Mouse (Mus musculus) fat pad, adult 2 months (tissue): ENCODE results near the gene Fam243.

Experiments
- DNase-seq: peaks from one replicate; pipeline ENCODE4 v3.0.0-alpha.2; 2011; ENCODE audit warnings: low read depth, low spot score; ENCODE audit errors: extremely low read depth

The Fam243 gene

GRCm38 (mm10) chr16:92321341-92321740 is at the start of gene Fam243:
Fam243 (minus strand) TSS chr16:92321441.
- no peak for DNase-seq

- no peak for DNase-seq
These were observed 48.0 kb upstream of the Fam243 start for GRCm38 (mm10) chr16:92369260-92369659.

GRCm38 (mm10) chr16:92365477-92365876 is 44.2 kb upstream of the Fam243 start:
- no peak for DNase-seq

DNA sequence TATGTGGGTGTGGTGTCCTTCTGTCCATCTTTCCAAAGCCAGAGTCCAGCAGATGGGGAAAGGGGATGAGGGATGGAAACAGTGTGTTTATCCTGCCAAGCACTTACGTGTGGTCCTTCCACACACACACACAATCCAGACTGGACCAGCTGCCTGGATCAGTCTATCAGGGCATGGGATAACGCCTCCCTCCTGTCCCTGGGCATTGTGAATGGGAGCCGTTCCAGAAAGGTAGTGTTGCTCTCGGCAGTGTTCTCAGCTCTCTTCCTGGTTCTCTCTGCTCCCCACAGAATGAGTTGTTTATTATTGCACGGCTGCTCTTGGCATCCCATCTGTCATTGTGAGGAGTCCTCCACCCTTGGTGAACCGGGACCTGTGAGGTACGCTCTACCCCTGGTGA is 39.5 kb upstream of the Fam243 start:
- no peak for DNase-seq

- DNase-seq, result no peak
These were observed 38.0 kb upstream of the Fam243 start, which contains the start of gene Kcne1 for GRCm38 (mm10) chr16:92359229-92359628. Kcne1 (minus strand) TSS chr16:92359468.

DNA sequence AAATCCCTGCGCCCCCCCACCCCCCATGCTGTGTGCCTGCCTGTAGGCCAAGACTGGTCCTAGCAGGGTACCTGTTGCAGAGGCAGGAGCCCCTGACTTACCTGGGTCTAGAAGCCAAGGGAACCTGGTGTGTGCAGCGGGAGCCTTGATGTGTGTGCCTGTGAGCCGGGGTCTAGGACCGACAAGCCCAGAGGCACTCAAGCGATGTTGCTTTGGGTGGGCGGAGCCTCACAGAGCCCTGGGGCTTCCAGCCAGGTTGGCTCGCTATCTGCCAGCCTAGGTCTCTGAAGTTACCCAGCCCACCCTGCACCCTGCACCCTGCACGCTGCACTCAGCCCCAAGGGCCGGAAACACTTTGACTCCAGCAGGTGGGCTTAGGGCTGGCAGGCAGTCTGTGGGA is 37.5 kb upstream of the Fam243 start:
- DNase-seq, result no peak

GRCm38 (mm10) chr16:92357566-92357965 is 36.3 kb upstream of the Fam243 start:
- DNase-seq, result no peak

DNA sequence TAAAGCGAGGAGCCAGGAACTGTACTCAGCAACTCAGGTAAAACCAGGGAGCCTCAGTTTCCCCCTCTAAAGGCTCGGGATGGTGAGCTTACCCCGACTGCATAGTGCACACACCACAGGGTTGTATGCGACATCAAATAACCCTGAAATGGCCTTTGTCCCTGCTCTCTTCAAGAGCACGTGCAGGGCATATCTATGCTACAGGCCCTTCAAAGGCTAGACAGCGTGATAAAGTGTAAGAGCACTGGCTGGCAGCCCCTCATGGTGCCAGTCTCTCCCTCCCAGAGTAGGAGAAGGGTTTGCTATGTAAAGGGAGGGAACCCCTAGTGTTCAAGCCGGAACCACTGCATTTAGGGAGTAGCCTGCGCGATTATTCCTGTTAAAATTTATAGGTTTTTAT is 35.8 kb upstream of the Fam243 start:
- DNase-seq, result no peak

DNA sequence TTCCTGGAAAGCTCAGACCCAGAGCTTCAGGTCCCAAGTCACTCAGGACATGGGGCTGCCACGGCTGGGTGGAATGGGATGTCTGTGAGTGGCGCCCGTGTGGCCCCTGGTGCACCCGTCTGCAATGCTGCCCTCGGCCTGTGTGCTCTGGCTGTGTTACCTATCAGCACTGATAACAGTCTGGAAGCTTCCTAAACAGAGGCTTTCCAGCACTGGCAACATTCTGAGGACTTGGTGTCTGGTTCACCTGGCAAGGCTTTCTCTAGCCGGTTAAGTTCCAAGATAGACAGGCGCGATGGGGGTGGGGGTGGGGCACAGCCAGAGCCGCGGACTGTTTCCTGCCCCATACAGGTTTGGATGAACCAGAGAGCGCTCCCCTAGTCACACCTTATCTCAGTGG is 34.7 kb upstream of the Fam243 start:
- no peak for DNase-seq

DNA sequence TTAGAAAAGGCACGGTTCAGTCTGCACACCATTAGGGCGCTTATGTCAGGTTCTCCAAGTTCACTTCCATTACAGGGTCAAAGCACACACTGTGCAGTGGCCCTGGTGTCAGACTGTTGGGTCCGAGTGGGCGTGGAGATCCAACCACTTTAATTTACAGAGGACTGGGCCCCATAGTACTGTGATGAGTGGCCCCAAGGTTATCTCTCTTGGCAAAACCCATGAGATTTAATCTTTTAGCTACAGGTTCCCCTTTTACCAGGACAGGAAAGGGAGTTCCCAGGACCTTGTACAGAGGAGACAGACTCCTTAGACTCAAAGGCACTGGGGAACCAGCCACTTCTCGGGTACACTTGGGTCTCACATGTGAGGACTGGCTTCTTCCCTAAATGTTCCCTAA is 34.1 kb upstream of the Fam243 start:
- no peak for DNase-seq

- no peak for DNase-seq
These were observed 32.7 kb upstream of the Fam243 start for GRCm38 (mm10) chr16:92353897-92354296.

DNA sequence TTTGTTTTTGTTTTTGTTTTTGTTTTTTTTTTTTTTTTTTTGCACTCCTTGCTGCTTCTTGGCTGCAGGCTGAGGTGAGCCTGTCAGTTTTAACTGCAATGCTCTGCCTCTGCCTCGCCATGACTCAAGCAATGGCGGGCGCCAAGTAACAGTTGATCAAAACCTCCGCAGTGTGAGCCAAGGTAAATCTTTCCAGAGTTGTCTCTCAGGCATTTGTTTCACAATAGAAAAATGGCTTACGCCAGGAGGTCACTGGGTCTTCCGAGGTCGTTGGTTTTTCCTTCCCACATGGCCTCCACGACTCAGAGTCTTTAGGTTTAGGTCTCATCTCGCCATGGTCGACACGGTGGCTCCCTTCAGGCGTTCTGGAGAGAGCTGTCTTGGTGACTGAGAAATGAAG is 32.1 kb upstream of the Fam243 start:
- DNase-seq, result peak; percentile 50

DNA sequence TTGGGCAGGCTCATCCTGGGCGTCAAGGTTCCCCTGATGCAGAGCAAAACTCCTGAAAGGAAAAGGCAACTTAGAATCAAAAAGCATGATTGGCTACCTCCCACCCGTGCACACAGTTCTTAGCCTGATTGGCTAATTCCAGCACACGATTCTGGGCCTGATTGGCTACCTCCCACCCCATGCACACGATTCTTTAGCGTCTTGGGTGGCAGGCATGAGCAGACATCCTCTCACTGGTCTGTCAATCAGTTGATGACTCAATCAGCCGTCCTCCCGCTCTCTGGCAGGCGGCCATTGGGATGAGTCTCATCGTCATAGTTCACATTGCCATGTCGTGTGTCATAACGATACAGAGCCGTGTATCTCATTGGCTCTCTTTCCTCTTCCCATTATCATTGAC is 27.7 kb upstream of the Fam243 start:
- DNase-seq, result no peak

- no peak for DNase-seq
These were observed 25.2 kb upstream of the Fam243 start for GRCm38 (mm10) chr16:92346297-92346916.

- no peak for DNase-seq
These were observed 23.9 kb upstream of the Fam243 start for GRCm38 (mm10) chr16:92345177-92345576.

- DNase-seq, result no peak
These were observed 19.6 kb upstream of the Fam243 start for GRCm38 (mm10) chr16:92340612-92341511.

- DNase-seq, result no peak
These were observed 15.0 kb upstream of the Fam243 start for GRCm38 (mm10) chr16:92336280-92336679.

DNA sequence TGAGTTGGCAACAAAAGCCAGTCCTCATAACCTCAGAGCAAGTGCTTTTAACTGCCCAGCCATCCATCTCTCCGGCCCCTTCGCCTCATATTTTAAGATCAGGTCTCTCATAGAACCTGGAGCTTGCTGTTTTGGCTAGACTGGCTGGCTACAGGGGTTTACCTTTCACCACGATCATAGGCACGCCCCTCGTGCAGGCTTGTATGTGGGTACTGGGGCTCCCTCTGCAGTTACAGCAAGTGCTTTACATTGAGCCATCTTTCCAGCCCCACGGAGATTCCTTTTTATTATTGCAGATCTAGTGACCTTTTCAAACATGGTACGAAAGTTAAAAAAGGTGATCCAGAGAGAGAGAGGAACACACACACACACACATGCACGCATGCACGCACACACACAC is 13.4 kb upstream of the Fam243 start:
- no peak for DNase-seq

DNA sequence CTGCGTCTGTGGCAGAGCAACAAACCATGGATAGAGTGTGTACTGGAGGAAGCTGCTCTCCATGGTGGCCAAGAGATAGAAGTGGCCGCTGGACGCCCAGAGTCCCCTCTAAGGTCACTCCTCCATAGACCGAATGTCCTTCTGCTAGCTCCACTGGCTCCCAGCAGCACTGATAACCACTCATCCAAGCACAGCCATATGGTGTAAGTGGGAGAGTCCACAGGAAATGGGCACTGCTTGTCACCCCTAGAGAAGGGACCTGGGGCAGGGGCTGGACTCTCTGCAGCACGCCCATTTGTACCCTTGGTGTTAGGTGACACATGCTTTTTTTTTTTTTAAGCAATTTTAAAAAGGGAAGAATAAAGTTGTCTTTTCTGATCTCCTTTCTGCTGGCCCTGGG is 9.7 kb upstream of the Fam243 start:
- no peak for DNase-seq

DNA sequence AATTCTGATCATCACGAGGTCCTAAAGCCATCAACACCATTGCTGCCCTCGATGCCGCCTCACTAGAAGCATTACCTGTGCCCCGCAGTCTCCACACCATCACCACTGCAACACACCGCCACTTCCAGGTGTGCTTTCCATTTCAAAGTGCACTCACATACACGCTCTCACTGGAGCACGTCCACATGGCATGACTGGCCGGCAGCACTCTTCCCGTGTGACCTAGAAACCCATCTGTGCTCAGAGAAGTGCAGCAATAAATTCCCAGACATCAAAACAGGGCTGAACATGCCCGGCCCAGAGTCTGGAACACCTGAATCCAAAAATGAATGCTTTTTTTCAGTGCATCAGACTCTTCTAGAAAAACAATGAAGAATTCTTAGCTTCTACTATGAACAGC is 6.7 kb upstream of the Fam243 start:
- no peak for DNase-seq

GRCm38 (mm10) chr16:92325062-92325406 is 3.8 kb upstream of the Fam243 start:
- DNase-seq, result no peak

- no peak for DNase-seq
These were observed 3.2 kb upstream of the Fam243 start for GRCm38 (mm10) chr16:92324309-92325061.
